Mouse (Mus musculus) liver, embryonic 15.5 days (tissue): ENCODE measurements around the gene Nid1. TPM values are rescaled to one million over a fixed set of nuclear protein-coding genes. Genes with fewer than 3 reads are reported as not detected.
A peak's percentile ranks its signal among the peaks of the same experiment; 100 is the strongest.
"Not testable (repeated sequence)": the region's sequence is repeated elsewhere in the genome, so short reads cannot be mapped to it uniquely, and the experiment has no call there.

Experiments
- ATAC-seq: fragments of 200-750 bp; cut with Nextera tagmentation; 2 replicates; pipeline ENCODE4 v1.8.0; 2017; ENCODE audit warnings: moderate number of reproducible peaks, mild to moderate bottlenecking, moderate library complexity; ENCODE audit not compliant: insufficient read depth
- H3K27ac ChIP-seq: fragments of 300-500 bp; sonication (generic); replicated peaks from 2 replicates; pipeline ENCODE4 v1.5.1; 2015; ENCODE audit warnings: mild to moderate bottlenecking, inconsistent platforms
- H3K27me3 ChIP-seq: fragments of 300-500 bp; sonication (generic); 2 replicates; pipeline ENCODE4 v1.6.1; 2015; ENCODE audit warnings: mild to moderate bottlenecking, inconsistent platforms
- H3K36me3 ChIP-seq: fragments of 300-500 bp; sonication (generic); replicated peaks from 2 replicates; pipeline ENCODE4 v1.6.1; 2015; ENCODE audit warnings: moderate library complexity, mild to moderate bottlenecking, inconsistent platforms
- H3K4me1 ChIP-seq: fragments of 300-500 bp; sonication (generic); replicated peaks from 2 replicates; pipeline ENCODE4 v1.6.1; 2015; ENCODE audit warnings: inconsistent platforms
- H3K4me2 ChIP-seq: fragments of 300-500 bp; sonication (generic); 2 replicates; pipeline ENCODE4 v1.6.1; 2015; ENCODE audit warnings: moderate library complexity, mild to moderate bottlenecking, inconsistent platforms
- H3K4me3 ChIP-seq: fragments of 300-500 bp; sonication (generic); replicated peaks from 2 replicates; pipeline ENCODE4 v1.5.1; 2015; ENCODE audit warnings: mild to moderate bottlenecking, inconsistent platforms
- H3K9ac ChIP-seq: fragments of 300-500 bp; sonication (generic); 2 replicates; pipeline ENCODE4 v1.6.1; 2015; ENCODE audit warnings: moderate library complexity, mild to moderate bottlenecking, inconsistent platforms
- H3K9me3 ChIP-seq: fragments of 300-500 bp; sonication (generic); replicated peaks from 2 replicates; pipeline ENCODE4 v1.6.1; 2016; ENCODE audit warnings: inconsistent platforms
- WGBS: fragments of 180-500 bp; shearing (Covaris S2); methylation state at CpG from one replicate; pipeline ENCODE4 v1.1.7; 2015; ENCODE audit warnings: mixed read lengths; ENCODE audit not compliant: insufficient replicate concordance; 5-methylcytosine and 5-hydroxymethylcytosine counted together
- polyA plus RNA-seq: library from polyadenylated mRNA; unstranded; fragments of >200 nt; fragmentation: Nextera tagmentation; extraction: Ambion mirVana; gene quantifications from 2 replicates; pipeline ENCODE4 v1.2.1, GENCODE M21; 2015

Nid1 gene
- 26.3 and 33.4 TPM in 2 replicates for polyA plus RNA-seq

DNA sequence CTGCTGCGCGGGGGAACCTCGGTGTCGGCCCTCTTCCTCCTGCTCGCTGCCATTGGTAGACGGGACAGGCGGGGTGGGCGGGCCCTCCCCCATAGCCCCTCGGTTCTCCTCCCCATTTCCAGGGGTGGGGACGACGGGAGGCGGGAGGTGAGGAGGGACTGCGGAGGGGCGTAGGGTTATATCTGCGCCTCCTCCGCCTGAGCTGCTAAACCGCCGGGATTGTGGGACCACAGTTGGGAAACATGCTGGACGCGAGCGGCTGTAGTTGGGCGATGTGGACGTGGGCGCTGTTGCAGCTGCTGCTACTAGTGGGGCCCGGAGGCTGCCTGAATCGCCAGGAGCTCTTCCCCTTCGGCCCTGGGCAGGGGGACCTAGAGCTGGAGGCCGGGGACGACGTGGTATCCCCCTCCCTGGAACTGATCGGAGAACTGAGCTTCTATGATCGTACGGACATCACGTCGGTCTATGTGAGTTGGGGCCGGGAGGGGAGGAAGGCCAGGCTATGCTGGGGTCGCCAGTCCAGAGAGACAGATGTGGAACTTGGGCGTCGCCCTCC, at the start of gene Nid1:
TSS of gene Nid1 (plus strand) at position 92 of the 556 bp plus-strand sequence.
- H3K9ac ChIP-seq, H3K27me3 ChIP-seq, H3K4me1 ChIP-seq, H3K9me3 ChIP-seq, H3K36me3 ChIP-seq, H3K27ac ChIP-seq: not testable (repeated sequence)
- ATAC-seq, result peak; percentile 48
- WGBS, result under 1% methylated on average over 33 of the region's 39 CpGs
- peak within 1 kb of the TSS; percentile 33 for H3K4me2 ChIP-seq
- H3K4me3 ChIP-seq, result peak within 1 kb of the TSS; percentile 21

DNA sequence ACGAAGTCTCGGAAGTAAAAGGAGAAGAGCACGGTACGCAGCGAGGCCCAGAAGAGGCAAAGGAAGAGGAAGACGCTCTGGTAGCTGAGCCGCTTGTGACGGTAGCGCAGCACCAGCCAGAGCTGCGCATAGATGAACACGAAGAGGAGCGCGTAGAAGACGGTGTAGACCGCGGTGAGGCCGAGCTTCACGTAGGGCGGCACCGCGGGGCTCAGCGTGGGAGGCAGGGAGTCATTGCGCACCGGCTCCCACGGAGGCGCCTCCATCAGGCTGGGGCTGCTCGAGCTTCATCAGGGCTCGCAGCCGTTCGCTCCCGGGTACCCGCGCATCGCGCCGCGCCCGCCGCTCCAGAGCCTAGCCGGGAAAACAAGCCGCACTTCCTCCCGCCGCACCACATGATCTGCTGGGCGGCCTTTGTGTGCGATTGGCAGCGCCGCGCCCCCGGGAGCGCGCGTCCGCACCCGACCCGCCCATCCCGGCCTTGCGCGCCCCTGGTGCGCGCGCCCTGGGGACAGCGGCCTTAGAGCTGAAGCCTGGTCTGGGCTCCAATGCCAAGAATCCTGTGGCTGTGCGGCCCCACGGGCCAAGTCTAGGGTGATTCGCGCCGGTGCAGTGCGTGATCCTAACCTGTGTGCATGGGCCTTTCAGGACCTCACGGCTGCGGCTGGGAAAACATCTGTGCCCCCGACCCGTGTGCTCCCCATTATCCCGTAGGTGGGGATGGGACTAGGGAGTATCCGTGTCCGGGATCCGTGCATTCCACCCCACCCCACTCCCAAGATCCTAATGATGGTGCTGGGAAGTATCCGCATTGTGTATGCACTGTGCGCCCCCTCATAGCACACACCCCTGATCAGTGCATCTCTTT, 43.9 kb upstream of the Nid1 start, which contains the start of gene Gpr137b:
TSS of gene Gpr137b (minus strand) at position 787 of the 868 bp plus-strand sequence.
- not testable (repeated sequence) for H3K9me3 ChIP-seq, H3K27ac ChIP-seq, H3K27me3 ChIP-seq, H3K9ac ChIP-seq, H3K36me3 ChIP-seq, H3K4me1 ChIP-seq
- under 1% methylated on average over 59 of the region's 78 CpGs for WGBS
- peak; percentile 80 for ATAC-seq
- peak within 1 kb of the TSS; percentile 52 for H3K4me2 ChIP-seq
- H3K4me3 ChIP-seq, result peak within 1 kb of the TSS; percentile 38

DNA sequence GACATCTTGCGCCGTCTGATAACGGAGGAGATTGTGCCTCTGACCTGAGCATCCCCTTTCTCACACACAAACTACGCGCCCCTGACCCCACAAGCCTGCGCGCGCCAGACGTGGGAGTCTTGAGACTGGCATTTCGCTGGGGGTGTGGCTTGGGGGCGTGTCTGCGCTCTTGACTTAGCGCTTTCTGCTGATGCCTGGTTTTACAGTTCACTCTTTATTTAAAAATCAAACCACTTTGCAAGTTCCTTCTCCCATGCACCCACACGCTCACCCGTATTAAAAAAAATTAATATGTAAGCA, 43.3 kb upstream of the Nid1 start:
- H3K27me3 ChIP-seq, H3K9ac ChIP-seq, H3K4me1 ChIP-seq, H3K9me3 ChIP-seq, H3K27ac ChIP-seq, H3K36me3 ChIP-seq: not testable (repeated sequence)
- peak overlapping the region; percentile 52 for H3K4me2 ChIP-seq
- ATAC-seq, result peak; percentile 29
- peak overlapping the region; percentile 25; the same call in 1 of the 2 replicates for H3K4me3 ChIP-seq
- under 1% methylated on average over 15 of the region's 15 CpGs for WGBS

DNA sequence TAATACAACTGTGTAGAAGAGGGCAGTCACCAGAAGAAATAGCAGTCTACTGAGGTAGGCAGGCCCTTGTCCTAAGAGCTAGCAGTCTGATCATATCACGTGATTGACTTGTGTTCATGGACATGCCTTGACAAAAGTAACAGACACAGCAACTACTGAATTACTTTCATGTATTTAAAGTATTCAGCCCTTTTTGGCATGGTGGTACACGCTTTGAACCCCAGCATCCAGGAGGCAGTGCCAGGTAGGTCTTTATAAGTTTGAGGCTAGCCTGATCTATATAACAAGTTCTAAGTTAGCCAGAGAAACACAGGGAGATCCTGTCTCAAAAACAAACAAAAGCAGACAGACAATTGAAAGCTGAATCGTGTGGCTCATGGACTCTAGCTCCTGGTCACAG, 36.5 kb upstream of the Nid1 start:
- 53% methylated on average over 3 of the region's 3 CpGs for WGBS
- not testable (repeated sequence) for ATAC-seq

DNA sequence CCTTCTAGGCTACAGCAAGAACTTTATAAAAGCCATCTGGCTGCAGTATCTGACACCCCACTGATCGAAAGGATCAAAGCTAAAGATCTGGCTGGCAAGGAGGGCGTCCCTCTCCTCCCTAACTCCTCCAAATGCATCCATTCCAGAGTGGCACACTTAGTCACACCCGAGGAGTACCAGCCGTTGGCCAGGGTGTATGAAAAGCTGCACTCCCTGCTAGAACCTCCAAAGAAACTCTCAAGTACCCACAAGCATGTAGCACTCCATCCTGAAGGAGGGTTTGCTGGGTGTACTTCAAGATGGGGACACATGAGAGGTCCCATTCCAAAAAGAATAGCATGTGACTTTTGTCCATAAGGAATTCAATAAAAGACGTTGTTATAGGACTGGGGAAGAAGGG, 34.5 kb upstream of the Nid1 start:
- H3K4me2 ChIP-seq, H3K4me1 ChIP-seq, H3K36me3 ChIP-seq, ATAC-seq, H3K9ac ChIP-seq, H3K9me3 ChIP-seq, H3K4me3 ChIP-seq, H3K27ac ChIP-seq, H3K27me3 ChIP-seq: not testable (repeated sequence)
- whole genome bisulfite sequencing, result 50% methylated on average over 5 of the region's 5 CpGs

More for the DNA sequence above, 36.5 kb upstream of the Nid1 start:
- not testable (repeated sequence) for H3K9me3 ChIP-seq, H3K9ac ChIP-seq, H3K27me3 ChIP-seq, H3K36me3 ChIP-seq, H3K27ac ChIP-seq, H3K4me1 ChIP-seq, H3K4me2 ChIP-seq, H3K4me3 ChIP-seq

DNA sequence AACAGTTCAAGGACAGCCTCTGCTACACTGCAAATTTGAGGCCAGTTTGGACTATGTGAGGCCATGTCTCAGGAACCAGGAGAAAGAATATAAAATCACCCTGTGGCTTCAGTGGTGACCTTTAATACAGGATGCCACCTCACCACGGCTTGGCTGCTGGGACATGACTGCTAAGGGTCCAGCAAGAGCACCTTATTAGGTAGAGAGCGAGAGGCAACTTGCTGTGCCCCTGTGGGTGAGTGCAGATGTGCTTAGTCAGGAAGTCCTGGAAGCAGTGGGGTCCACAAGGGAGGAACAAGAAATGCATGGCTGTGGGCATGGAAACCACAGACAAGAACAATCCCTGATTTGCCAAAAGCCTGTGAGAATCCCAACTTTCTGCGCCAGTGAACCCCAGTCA, 34.0 kb upstream of the Nid1 start:
- not testable (repeated sequence) for H3K4me2 ChIP-seq, H3K9me3 ChIP-seq, H3K27me3 ChIP-seq, H3K4me1 ChIP-seq, H3K36me3 ChIP-seq, H3K4me3 ChIP-seq, H3K27ac ChIP-seq, ATAC-seq, H3K9ac ChIP-seq
- 54% methylated on average over 3 of the region's 3 CpGs for WGBS

DNA sequence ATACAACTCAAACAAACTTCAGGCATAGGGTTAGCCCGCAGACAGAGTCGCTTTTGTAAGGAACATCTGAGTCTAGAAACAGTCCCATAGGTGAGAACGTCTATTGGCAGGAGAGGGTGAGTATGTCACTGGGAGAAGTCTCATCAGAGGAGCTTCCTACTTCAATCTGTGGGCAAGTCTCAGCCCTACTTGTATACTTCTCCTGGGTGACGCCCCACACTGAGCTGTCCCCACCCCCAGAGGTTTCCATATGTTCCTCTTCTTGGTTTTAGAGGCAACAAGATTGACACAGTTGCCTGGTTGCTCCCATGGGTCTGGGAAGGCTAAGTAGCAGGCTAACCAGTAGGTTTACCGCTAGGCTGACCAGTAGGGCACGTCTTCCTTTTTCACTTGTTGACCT, 33.5 kb upstream of the Nid1 start:
- H3K9me3 ChIP-seq, H3K4me3 ChIP-seq, ATAC-seq, H3K36me3 ChIP-seq, H3K9ac ChIP-seq, H3K27ac ChIP-seq, H3K4me2 ChIP-seq, H3K27me3 ChIP-seq, H3K4me1 ChIP-seq: not testable (repeated sequence)
- WGBS, result 40% methylated on average over 4 of the region's 6 CpGs

DNA sequence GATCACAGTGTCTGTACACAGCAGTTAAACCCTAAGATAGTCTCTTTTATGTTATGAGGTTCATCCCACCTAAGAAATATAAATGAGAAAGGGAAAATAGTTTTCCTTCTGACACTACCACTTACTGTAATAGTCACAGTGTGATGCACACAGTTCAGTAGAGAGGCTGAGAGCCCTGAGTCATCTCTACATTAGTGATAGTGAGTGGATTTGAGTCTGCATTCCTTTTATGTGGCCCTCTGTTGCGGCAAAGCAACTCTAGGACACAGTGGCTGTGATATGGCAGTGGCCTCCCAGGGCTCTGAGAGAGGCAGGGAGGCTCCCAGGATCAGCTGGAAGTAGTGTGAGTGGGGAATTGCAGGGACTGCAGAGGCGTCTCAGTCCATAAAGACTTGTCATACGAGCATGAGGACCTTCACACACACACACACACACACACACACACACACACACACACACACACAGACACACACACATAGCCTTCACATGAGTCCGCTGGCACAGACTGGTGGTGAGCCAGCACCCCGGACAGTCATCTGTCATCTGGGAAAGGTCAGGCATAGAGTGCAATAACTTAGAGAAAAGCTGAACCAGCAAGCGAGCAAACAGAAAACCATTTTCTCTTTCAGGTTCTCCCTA, 32.7 kb upstream of the Nid1 start:
- WGBS, result 57% methylated on average over 6 of the region's 6 CpGs
- H3K4me2 ChIP-seq, H3K4me3 ChIP-seq, H3K4me1 ChIP-seq, ATAC-seq, H3K9me3 ChIP-seq, H3K9ac ChIP-seq, H3K36me3 ChIP-seq, H3K27ac ChIP-seq, H3K27me3 ChIP-seq: not testable (repeated sequence)

DNA sequence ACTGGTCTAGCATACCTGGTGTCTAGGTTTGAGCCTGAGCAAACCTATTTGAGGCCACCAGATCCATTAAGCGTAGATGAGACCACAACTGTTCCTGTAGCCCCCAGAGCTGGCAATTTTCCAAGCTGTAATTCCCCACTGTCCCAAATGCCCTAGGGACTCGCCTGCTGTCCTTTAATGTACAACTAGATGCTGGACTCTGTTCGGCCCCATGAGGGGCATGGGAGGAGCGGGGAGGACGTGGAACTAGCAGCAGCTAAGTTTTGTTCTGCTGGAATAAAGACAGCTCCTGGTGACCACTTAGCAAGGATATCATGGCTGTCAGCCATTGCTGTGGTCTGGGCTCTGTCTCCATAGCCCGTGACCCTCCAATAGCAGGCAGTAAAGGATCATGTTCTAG, 31.8 kb upstream of the Nid1 start:
- H3K4me1 ChIP-seq, H3K9ac ChIP-seq, H3K4me2 ChIP-seq, H3K36me3 ChIP-seq, H3K27ac ChIP-seq, H3K4me3 ChIP-seq, H3K9me3 ChIP-seq, H3K27me3 ChIP-seq: not testable (repeated sequence)
- peak; percentile 68 for ATAC-seq
- no CpG with 5 or more reads among the region's 6 CpGs for WGBS

DNA sequence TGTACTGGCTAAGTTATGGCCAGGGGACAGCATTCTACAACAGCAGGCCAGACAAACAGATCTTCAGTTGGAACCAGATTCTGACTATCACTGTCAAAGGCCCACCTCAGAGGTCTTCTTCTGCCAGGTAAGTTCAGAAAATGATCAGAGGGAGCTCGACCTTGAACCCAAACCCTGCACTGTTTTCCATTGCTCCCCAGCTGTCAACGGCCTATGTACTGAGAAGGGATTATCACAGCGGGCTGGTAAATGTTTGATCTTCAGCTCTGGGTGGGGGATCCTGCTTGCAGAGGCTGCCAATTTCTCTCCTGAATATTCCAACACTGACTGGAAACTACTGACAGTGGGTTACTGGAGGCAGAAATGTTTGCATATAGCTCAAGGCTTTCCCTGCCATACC, 23.1 kb upstream of the Nid1 start:
- ATAC-seq, result peak; percentile 44; the same call in 1 of the 2 replicates
- 51% methylated on average over 3 of the region's 3 CpGs for WGBS
- H3K4me3 ChIP-seq, result no peak overlapping the region
- H3K9ac ChIP-seq, result no peak overlapping the region
- no peak overlapping the region for H3K4me2 ChIP-seq
- H3K4me1 ChIP-seq, result no peaks in the 10 kb centered on the region
- H3K36me3 ChIP-seq, result no peaks in the 10 kb centered on the region
- no peak overlapping the region for H3K27ac ChIP-seq
- no peaks in the 10 kb centered on the region for H3K27me3 ChIP-seq
- H3K9me3 ChIP-seq, result no peaks in the 10 kb centered on the region

DNA sequence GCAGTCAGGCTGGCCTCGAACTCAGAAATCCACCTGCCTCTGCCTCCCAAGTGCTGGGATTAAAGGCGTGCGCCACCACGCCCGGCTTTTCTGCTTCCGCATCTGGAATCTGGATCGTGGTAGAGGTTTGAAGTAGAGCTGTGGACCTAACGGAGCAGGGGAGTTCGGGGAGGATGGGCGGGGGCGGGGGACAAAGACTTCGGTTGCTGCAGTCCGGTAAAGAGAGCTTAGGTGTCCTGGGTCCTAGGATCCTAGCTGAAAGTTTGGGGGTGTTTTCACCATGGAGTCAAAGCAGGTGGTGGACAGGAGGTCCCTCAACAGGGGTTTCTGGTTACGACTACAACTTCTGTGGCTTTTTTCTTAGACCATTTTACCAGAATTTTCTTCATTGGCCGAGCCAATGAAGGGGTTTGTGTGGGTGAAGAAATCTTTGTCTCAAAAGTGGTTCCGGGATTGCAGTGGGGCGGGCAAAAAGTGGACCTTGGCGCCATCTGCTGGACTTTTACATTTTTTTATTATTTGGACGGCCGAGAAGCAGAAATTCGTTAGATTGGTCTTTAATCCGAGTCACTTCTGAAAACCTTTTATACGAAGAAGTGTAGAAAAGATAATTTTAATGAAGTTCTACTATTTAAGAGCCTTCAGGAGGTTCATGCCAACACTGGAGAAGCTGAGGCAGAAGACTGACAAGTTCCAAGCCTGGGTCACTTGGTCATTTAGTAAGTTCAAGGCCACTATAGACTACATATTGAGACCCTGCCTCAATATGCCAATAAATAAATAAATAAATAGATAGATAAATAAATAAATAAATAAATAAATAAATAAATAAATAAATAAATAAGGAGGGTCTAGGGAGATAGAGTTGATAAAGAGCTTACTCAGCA, 22.0 kb upstream of the Nid1 start:
- WGBS, result 28% methylated on average over 23 of the region's 23 CpGs
- H3K4me1 ChIP-seq, H3K4me3 ChIP-seq, H3K27ac ChIP-seq, H3K9ac ChIP-seq, H3K4me2 ChIP-seq, H3K9me3 ChIP-seq, H3K27me3 ChIP-seq, H3K36me3 ChIP-seq, ATAC-seq: not testable (repeated sequence)
